Mouse (Mus musculus): ENCODE measurements at regions not wholly inside any gene's neighbourhood (a gene's known extent, or its start where the extent isn't known, plus 50 kb on each side); places are given as distances from the start of the nearest gene placed in this dataset.

GRCm38 (mm10) chr2:92780021-92780420 is 134.9 kb upstream of the Syt13 start:
- TF ChIP-seq CTCF (IDR thresholded peaks at IDR 0.05; ENCODE audit: low read depth) (no peak), EP300 (IDR thresholded peaks at IDR 0.05; ENCODE audit: low read depth) (no peak)
